Mouse (Mus musculus) C2C12 (cell line): ENCODE results near the gene Myrf. TPM values are rescaled to one million over a fixed set of nuclear protein-coding genes. Genes with fewer than 3 reads are reported as not detected.

Experiments used
- H3K27me3 ChIP-seq: one replicate; pipeline ENCODE4 v1.6.1; 2011; ENCODE audit not compliant: control insufficient read depth, insufficient read depth, insufficient read length
- H3K36me3 ChIP-seq: one replicate; pipeline ENCODE4 v1.6.1; 2011; ENCODE audit not compliant: control insufficient read depth, insufficient read depth
- H3K4me3 ChIP-seq: one replicate; pipeline ENCODE4 v1.5.1; 2011; ENCODE audit warnings: mild to moderate bottlenecking, control low read depth; ENCODE audit not compliant: poor library complexity, insufficient read depth, severe bottlenecking
- H3K79me2 ChIP-seq: one replicate; pipeline ENCODE4 v1.6.1; 2011; ENCODE audit not compliant: control insufficient read depth, insufficient read depth
- H3K79me3 ChIP-seq: one replicate; pipeline ENCODE4 v1.6.1; 2011; ENCODE audit warnings: low read depth, control low read depth
- H3ac ChIP-seq: one replicate; pipeline ENCODE3; 2011; ENCODE audit warnings: low read depth; ENCODE audit not compliant: control insufficient read depth, insufficient read length
- CEBPB ChIP-seq: IDR thresholded peaks from one replicate; pipeline ENCODE4 v1.6.1; 2011; ENCODE audit warnings: low read depth, mild to moderate bottlenecking, control low read depth, moderate library complexity
- CTCF ChIP-seq: IDR thresholded peaks from one replicate; pipeline ENCODE4 v1.5.1; 2011; ENCODE audit not compliant: control insufficient read depth, insufficient read depth, insufficient read length
- FOSL1 ChIP-seq: IDR thresholded peaks from one replicate; pipeline ENCODE4 v1.8.0; 2011; ENCODE audit warnings: mild to moderate bottlenecking, low read length; ENCODE audit not compliant: poor library complexity, insufficient read depth, severe bottlenecking
- MAX ChIP-seq: IDR thresholded peaks from one replicate; pipeline ENCODE4 v1.6.1; 2011; ENCODE audit warnings: mild to moderate bottlenecking, control low read depth
- MYOD1 ChIP-seq: IDR thresholded peaks from one replicate; pipeline ENCODE4 v1.6.1; 2011; ENCODE audit warnings: low read depth; ENCODE audit not compliant: control insufficient read depth, insufficient read length
- MYOG ChIP-seq: IDR thresholded peaks from one replicate; pipeline ENCODE4 v1.6.1; 2011; ENCODE audit not compliant: control insufficient read depth, insufficient read length; ENCODE audit errors: extremely low read depth
- USF1 ChIP-seq: IDR thresholded peaks from one replicate; pipeline ENCODE4 v1.6.1; 2011; ENCODE audit warnings: low read depth, mild to moderate bottlenecking, control low read depth, moderate library complexity
- polyA plus RNA-seq: library from polyadenylated mRNA; unstranded; fragments of >200 nt; fragmentation: generic; extraction: Trizol; gene quantifications from one replicate; pipeline ENCODE4 v1.2.1, GENCODE M21; 2012; ENCODE audit warnings: missing spikeins

Myrf gene
- polyA plus RNA-seq, 1 experiment = 0.21 TPM

- no peaks in the 10 kb centered on the region for H3K79me3 ChIP-seq
- H3K79me2 ChIP-seq = no peaks in the 10 kb centered on the region
- no peak overlapping the region for H3K4me3 ChIP-seq
- no peaks in the 10 kb centered on the region for H3K36me3 ChIP-seq
- H3K27me3 ChIP-seq = peaks cover 74% of the 10 kb centered on the region
- TF ChIP-seq MYOD1 (no peak), USF1 (no peak), CEBPB (no peak), MAX (no peak), MYOG (no peak), CTCF (no peak), FOSL1 (no peak)
- H3ac ChIP-seq = no peak overlapping the region
These were observed 8.1 kb downstream of the Myrf start for GRCm38 (mm10) chr19:10232327-10233017.

GRCm38 (mm10) chr19:10231871-10232270 lies 8.7 kb downstream of the Myrf start:
- Histone ChIP-seq H3K79me3 (no peaks in the 10 kb centered on the region), H3K27me3 (peaks cover 80% of the 10 kb centered on the region), H3ac (no peak overlapping the region), H3K79me2 (no peaks in the 10 kb centered on the region), H3K4me3 (no peak overlapping the region), H3K36me3 (no peaks in the 10 kb centered on the region)
- TF ChIP-seq FOSL1 (no peak), MYOG (no peak), CTCF (no peak), USF1 (no peak), CEBPB (no peak), MAX (no peak), MYOD1 (no peak)

GRCm38 (mm10) chr19:10231016-10231415 lies 9.5 kb downstream of the Myrf start:
- no peak overlapping the region for H3K4me3 ChIP-seq
- no peaks in the 10 kb centered on the region for H3K79me3 ChIP-seq
- no peaks in the 10 kb centered on the region for H3K36me3 ChIP-seq
- no peak overlapping the region for H3ac ChIP-seq
- peaks cover 83% of the 10 kb centered on the region for H3K27me3 ChIP-seq
- H3K79me2 ChIP-seq = no peaks in the 10 kb centered on the region
- TF ChIP-seq FOSL1 = no peak
- no peak for TF ChIP-seq MYOG

DNA sequence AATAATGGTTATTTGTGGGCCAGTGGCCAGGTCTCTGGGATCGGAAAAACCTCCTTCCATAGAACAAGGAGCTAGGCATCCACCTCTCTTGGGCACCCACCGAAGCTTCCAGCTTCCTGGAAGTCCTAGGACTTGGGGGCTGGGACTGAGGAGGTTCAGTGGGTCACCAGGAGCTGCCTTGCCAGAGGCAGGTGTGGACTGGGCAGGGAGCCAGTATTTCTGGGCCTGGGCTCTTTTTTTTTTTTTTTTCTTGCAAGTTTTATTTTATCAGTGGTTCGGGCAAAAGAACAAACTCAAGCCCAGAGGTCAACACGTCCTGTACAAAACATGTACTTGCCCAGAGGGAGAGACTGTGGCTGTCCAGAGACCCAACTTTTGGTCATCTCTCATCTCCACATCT lies 14.8 kb downstream of the Myrf start:
- H3K36me3 ChIP-seq = no peaks in the 10 kb centered on the region
- H3K79me3 ChIP-seq = no peaks in the 10 kb centered on the region
- H3K4me3 ChIP-seq = no peak overlapping the region
- H3K27me3 ChIP-seq = peaks cover 66% of the 10 kb centered on the region
- TF ChIP-seq MYOD1 (no peak), MYOG (no peak)
- no peaks in the 10 kb centered on the region for H3K79me2 ChIP-seq
- no peak overlapping the region for H3ac ChIP-seq

DNA sequence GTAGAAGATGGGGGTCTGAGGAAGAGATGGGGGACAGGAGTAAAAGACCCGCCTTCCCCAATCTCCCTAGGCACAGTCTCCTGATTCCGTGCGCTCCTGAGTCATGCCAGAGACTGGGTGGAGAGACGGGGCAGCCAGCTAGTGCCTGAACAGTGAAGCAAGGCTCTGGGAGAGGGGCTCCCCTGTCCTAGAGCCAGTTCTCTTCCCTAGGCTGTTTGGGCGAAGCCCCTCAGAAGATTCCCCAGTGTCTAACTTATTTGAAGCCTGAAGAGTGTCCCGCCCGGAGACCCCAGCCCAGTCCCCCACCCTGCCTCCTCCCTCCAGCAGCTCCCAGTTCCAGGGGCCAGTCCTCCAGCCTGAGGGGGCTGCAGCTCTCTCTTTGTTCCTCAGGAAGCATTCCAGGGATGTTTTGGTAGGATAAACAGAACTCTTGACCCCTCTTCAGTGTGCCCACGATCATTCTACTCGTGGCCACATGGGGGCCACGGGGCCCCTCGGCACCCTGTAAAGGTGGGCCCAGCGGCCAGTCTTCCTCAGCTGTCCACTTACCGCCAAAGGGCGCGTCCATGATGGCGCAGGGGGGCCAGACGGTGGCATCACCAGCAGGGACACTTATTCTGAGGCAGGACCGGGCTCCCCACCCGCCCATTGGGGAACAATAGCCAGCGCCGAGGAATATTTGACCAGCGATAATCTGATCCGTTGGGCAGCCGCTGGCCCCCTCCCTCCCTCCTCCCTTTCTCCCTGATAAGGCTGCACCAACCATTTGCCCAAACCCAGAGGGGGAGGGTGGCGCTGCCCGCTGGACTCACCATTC lies 15.7 kb downstream of the Myrf start:
- Histone ChIP-seq H3K36me3 (no peaks in the 10 kb centered on the region), H3K79me3 (no peaks in the 10 kb centered on the region), H3ac (no peak overlapping the region), H3K4me3 (no peak overlapping the region), H3K79me2 (no peaks in the 10 kb centered on the region), H3K27me3 (peaks cover 61% of the 10 kb centered on the region)
- TF ChIP-seq USF1 (no peak), CTCF (no peak), MYOG (no peak), MYOD1 (no peak), MAX (no peak), FOSL1 (no peak), CEBPB (no peak)

DNA sequence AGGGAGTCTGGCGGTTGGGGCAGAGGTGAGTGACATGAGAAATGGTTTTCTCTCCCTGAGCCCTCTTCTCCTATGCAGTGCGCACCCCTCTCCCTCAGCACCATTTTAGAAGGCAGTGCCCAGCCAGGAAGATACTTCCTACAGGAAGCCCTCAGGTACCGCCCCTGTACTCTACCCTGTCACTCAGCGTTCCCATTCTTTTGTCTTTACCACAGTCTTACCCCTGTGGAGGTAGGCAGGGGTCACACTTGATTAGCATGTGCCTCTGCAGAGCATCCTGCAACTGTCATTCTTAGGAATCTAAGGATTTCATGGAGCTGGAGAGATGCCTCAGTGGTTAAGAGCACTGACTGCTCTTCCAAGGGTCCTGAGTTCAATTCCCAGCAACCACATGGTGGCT lies 17.0 kb downstream of the Myrf start:
- peaks cover 51% of the 10 kb centered on the region for H3K27me3 ChIP-seq
- H3K4me3 ChIP-seq = no peak overlapping the region
- no peaks in the 10 kb centered on the region for H3K36me3 ChIP-seq
- no peak for TF ChIP-seq MAX
- TF ChIP-seq MYOD1 = no peak
- no peak for TF ChIP-seq FOSL1
- no peak for TF ChIP-seq USF1
- TF ChIP-seq CTCF = no peak
- TF ChIP-seq MYOG = no peak
- no peak for TF ChIP-seq CEBPB
- H3ac ChIP-seq = no peak overlapping the region
- no peaks in the 10 kb centered on the region for H3K79me2 ChIP-seq
- no peaks in the 10 kb centered on the region for H3K79me3 ChIP-seq
